Mouse (Mus musculus) cortical plate, adult 2 months (tissue): ENCODE measurements around the gene Sys1.
A peak's percentile ranks its signal among the peaks of the same experiment; 100 is the strongest.

Experiments
- CTCF ChIP-seq: fragments of 200-500 bp; IDR thresholded peaks from 2 replicates; pipeline ENCODE4 v1.5.1; 2011; ENCODE audit warnings: mild to moderate bottlenecking, control low read depth, low read length; ENCODE audit not compliant: insufficient read depth; ENCODE audit errors: extremely low read depth
- POLR2A ChIP-seq: fragments of 200-500 bp; IDR thresholded peaks from 2 replicates; pipeline ENCODE4 v1.6.1; 2011; ENCODE audit warnings: mild to moderate bottlenecking, low read length, control low read depth; ENCODE audit not compliant: insufficient read depth; ENCODE audit errors: extremely low read depth

GRCm38 (mm10) chr2:164517485-164518221, 60.9 kb downstream of the Sys1 start:
- TF ChIP-seq CTCF (peak; percentile 61), POLR2A (no peak)
